28 mouse cellular contexts compared by ENCODE assay signal in genomic region chr4:115931556-115932088, GRCm38 (mm10). TPM values are rescaled to one million over a fixed set of nuclear protein-coding genes. Genes with fewer than 3 reads are reported as not detected.
DNase-seq lines count a peak whose midpoint lies in the region; ATAC-seq and TF ChIP-seq lines count a peak whose summit lies in the region.
"Had no signal": no experiment of that assay in that cellular context is flagged by ENCODE, and none has a peak within 500 bp of the region (broad histone marks: within the 10 kb centered on the region; RNA-seq: fewer than 3 reads in every experiment).

No protein-coding gene starts in this region.

- H3K4me3 ChIP-seq in ES-E14 (ENCODE audit: insufficient read depth in 1 of 2, low read depth in 1 of 2, low read length in 2 of 2, poor library complexity in 1 of 2, severe bottlenecking in 1 of 2) = peak overlapping the region; percentile 18 to 27; a peak in 2 of 4 replicates
- no peak overlapping the region for H3K4me3 ChIP-seq in hindbrain, embryonic 12.5 days
- no peak overlapping the region for H3K4me3 ChIP-seq in hindbrain, embryonic 16.5 days (ENCODE audit: low read length)
- H3K4me3 ChIP-seq: embryonic facial prominence, embryonic 15.5 days; erythroblast, embryonic 14.5 days; forebrain, embryonic 10.5 days; gastrocnemius, adult 2 months; heart, embryonic 13.5 days had no signal

- peak; percentile 30 to 44 for DNase-seq in cerebellum, postnatal 25 days
- DNase-seq in cerebellum, adult 11 months = no peak
- no peak for DNase-seq in ES-E14 (ENCODE audit: low read depth, low spot score)
- DNase-seq in testis, postnatal 10 days (ENCODE audit: low spot score) = no peak
- no peak for DNase-seq in adrenal gland, postnatal 4 days (ENCODE audit: low spot score in 2 of 2)
- DNase-seq: adrenal gland, postnatal 10 days; cerebellum, adult 9-10 months; embryo, embryonic 11 days; gastrocnemius, adult 2 months; gastrocnemius, postnatal 25 days; kidney, adult 11 months; kidney, adult 9 months had no signal

- H3K9me3 ChIP-seq in ES-E14 (ENCODE audit: control insufficient read depth, insufficient read depth, low read depth, low read length) = no peaks in the 10 kb centered on the region
- no peaks in the 10 kb centered on the region for H3K9me3 ChIP-seq in hindbrain, embryonic 12.5 days (replicated peaks)
- H3K9me3 ChIP-seq in hindbrain, embryonic 16.5 days (ENCODE audit: control insufficient read depth, low read length) = no peaks in the 10 kb centered on the region
- H3K9me3 ChIP-seq: embryonic facial prominence, embryonic 15.5 days; forebrain, embryonic 10.5 days; G1E; heart, embryonic 13.5 days had no signal

- no peak overlapping the region for H3K9ac ChIP-seq in ES-E14 (ENCODE audit: insufficient read depth, low read depth, low read length, poor library complexity, severe bottlenecking)
- no peak overlapping the region; the same call in 1 of the 2 replicates for H3K9ac ChIP-seq in hindbrain, embryonic 12.5 days
- no peak overlapping the region for H3K9ac ChIP-seq in hindbrain, embryonic 16.5 days (ENCODE audit: low read depth, low read length)
- H3K9ac ChIP-seq: embryonic facial prominence, embryonic 15.5 days; heart, embryonic 13.5 days had no signal

- H3K36me3 ChIP-seq in ES-E14 (ENCODE audit: control insufficient read depth, insufficient read depth, low read length, poor library complexity, severe bottlenecking) = no peaks in the 10 kb centered on the region
- no peaks in the 10 kb centered on the region for H3K36me3 ChIP-seq in hindbrain, embryonic 12.5 days
- H3K36me3 ChIP-seq in hindbrain, embryonic 16.5 days (ENCODE audit: control insufficient read depth, insufficient read depth, low read length) = no peaks in the 10 kb centered on the region
- H3K36me3 ChIP-seq: embryonic facial prominence, embryonic 15.5 days; forebrain, embryonic 10.5 days; G1E; heart, embryonic 13.5 days had no signal

- WGBS in hindbrain, embryonic 12.5 days = 35% methylated on average over 13 of the region's 13 CpGs
- WGBS in hindbrain, embryonic 16.5 days = 43% methylated on average over 13 of the region's 13 CpGs

- ATAC-seq in hindbrain, embryonic 12.5 days (ENCODE audit: low FRiP score) = no peak
- ATAC-seq in hindbrain, embryonic 16.5 days = peak; percentile 68
- ATAC-seq: forebrain, embryonic 14.5 days had no signal

- in situ Hi-C loops in ES-E14 (cut with MboI; ENCODE audit: low sequenced_read_pairs in 2 of 2, unreplicated experiment in 2 of 2) = loop anchor here (10.0 to 25.0 kb wide), 3 partner anchors 869 to 1027 kb away; partner anchors contain the start of genes Foxd2 (in 2 of the 2) and Tal1 (in 2 of the 2)

- H3K4me1 ChIP-seq in ES-E14 (ENCODE audit: control insufficient read depth in 2 of 2, insufficient read depth in 2 of 2, low read length in 2 of 2, poor library complexity in 1 of 2) = peaks cover 0 to under 1% of the 10 kb centered on the region in 2 experiments; a peak in 1 of 4 replicates
- H3K4me1 ChIP-seq in hindbrain, embryonic 12.5 days = peaks cover 12% of the 10 kb centered on the region
- H3K4me1 ChIP-seq in hindbrain, embryonic 16.5 days (ENCODE audit: control insufficient read depth, insufficient read depth, low read depth, low read length) = peaks cover 7% of the 10 kb centered on the region

- 0 out of 2 replicates have a peak overlapping the region, but pooled peaks have one; percentile 9 for H3K4me2 ChIP-seq in hindbrain, embryonic 12.5 days (replicated peaks)
- H3K4me2 ChIP-seq in hindbrain, embryonic 16.5 days (ENCODE audit: low read length) = no peak overlapping the region
- H3K4me2 ChIP-seq: embryonic facial prominence, embryonic 15.5 days; heart, embryonic 13.5 days had no signal

- no peak overlapping the region for H3K27ac ChIP-seq in ES-E14 (ENCODE audit: insufficient read depth, low read depth, low read length, poor library complexity, severe bottlenecking)
- no peak overlapping the region for H3K27ac ChIP-seq in hindbrain, embryonic 12.5 days
- H3K27ac ChIP-seq in hindbrain, embryonic 16.5 days (ENCODE audit: low read depth, low read length) = no peak overlapping the region
- H3K27ac ChIP-seq: embryonic facial prominence, embryonic 15.5 days; forebrain, embryonic 10.5 days; gastrocnemius, adult 2 months; heart, embryonic 13.5 days had no signal

- peaks cover 97% of the 10 kb centered on the region for H3K27me3 ChIP-seq in hindbrain, embryonic 12.5 days
- H3K27me3 ChIP-seq in hindbrain, embryonic 16.5 days (replicated peaks; ENCODE audit: control insufficient read depth, insufficient read depth, low read length) = peaks cover 46% of the 10 kb centered on the region

TF ChIP-seq in ES-E14, 5 proteins besides CTCF, POLR2A, EP300 and RAD21:
- TF ChIP-seq MAFK (IDR thresholded peaks at IDR 0.05; ENCODE audit: insufficient read depth, low read depth, low read length) (no peak), ZNF384 (IDR thresholded peaks at IDR 0.05; ENCODE audit: low read depth, low read length) (no peak), ZC3H11A (IDR thresholded peaks at IDR 0.05; ENCODE audit: borderline replicate concordance, low read depth, low read length) (no peak), CHD2 (IDR thresholded peaks at IDR 0.05; ENCODE audit: low read depth, low read length) (no peak)

RNA-seq across cellular contexts. Expression of gene Dmbx1, which starts 8.1 kb away (rescaled TPM):
- total RNA-seq in ES-E14 (2012; rRNA removed) = 0.11 and 0.18 TPM in 2 replicates
- polyA plus RNA-seq in hindbrain, embryonic 12.5 days (2016; fragmentation: Nextera tagmentation; extraction: Ambion mirVana) = 10.1 and 14.7 TPM in 2 replicates
- polyA plus RNA-seq in hindbrain, embryonic 16.5 days (2015; fragmentation: Nextera tagmentation; extraction: Ambion mirVana) = 5.8 and 6.8 TPM in 2 replicates
- not detected for total RNA-seq in adrenal gland, postnatal 4 days (2021)
- total RNA-seq: adrenal gland, postnatal 10 days; CH12.LX; common myeloid progenitor, adult 5-6 weeks; gastrocnemius, adult 2 months; gastrocnemius, postnatal 25 days; granulocyte monocyte progenitor cell, adult 5-6 weeks; heart, adult 8-10 months; hematopoietic stem cell, adult 5-6 weeks had no signal
- polyA plus RNA-seq: erythroblast, embryonic 14.5 days; G1E; heart, embryonic 13.5 days; heart, postnatal 0 days had no signal

RNA-seq across cellular contexts. Expression of gene 6430628N08Rik, which starts 41.2 kb away (rescaled TPM):
- not detected in 2 replicates for total RNA-seq in ES-E14 (2012; rRNA removed)
- polyA plus RNA-seq in hindbrain, embryonic 12.5 days (2016; fragmentation: Nextera tagmentation; extraction: Ambion mirVana) = 0.17 TPM in 1 of 2 replicates, not detected in the other
- 0.41 and 0.44 TPM in 2 replicates for polyA plus RNA-seq in hindbrain, embryonic 16.5 days (2015; fragmentation: Nextera tagmentation; extraction: Ambion mirVana)
- total RNA-seq in adrenal gland, postnatal 4 days (2021) = not detected
- total RNA-seq: adrenal gland, postnatal 10 days; CH12.LX; common myeloid progenitor, adult 5-6 weeks; G1E; gastrocnemius, adult 2 months; gastrocnemius, postnatal 25 days; granulocyte monocyte progenitor cell, adult 5-6 weeks; heart, adult 8-10 months; hematopoietic stem cell, adult 5-6 weeks had no signal
- polyA plus RNA-seq: embryonic facial prominence, embryonic 11.5 days; erythroblast, embryonic 14.5 days; forebrain, embryonic 10.5 days; forebrain, embryonic 14.5 days; G1E; heart, embryonic 13.5 days; heart, postnatal 0 days; intestine, embryonic 14.5 days had no signal

RNA-seq across cellular contexts. Expression of gene Kncn, which starts 47.4 kb away (rescaled TPM):
- not detected in 2 replicates for total RNA-seq in ES-E14 (2012; rRNA removed)
- not detected in 2 replicates for polyA plus RNA-seq in hindbrain, embryonic 12.5 days (2016; fragmentation: Nextera tagmentation; extraction: Ambion mirVana)
- 0.45 TPM in 1 of 2 replicates, not detected in the other for polyA plus RNA-seq in hindbrain, embryonic 16.5 days (2015; fragmentation: Nextera tagmentation; extraction: Ambion mirVana)
- total RNA-seq in adrenal gland, postnatal 4 days (2021) = not detected
- total RNA-seq: adrenal gland, postnatal 10 days; CH12.LX; common myeloid progenitor, adult 5-6 weeks; G1E; gastrocnemius, adult 2 months; gastrocnemius, postnatal 25 days; granulocyte monocyte progenitor cell, adult 5-6 weeks; heart, adult 8-10 months; hematopoietic stem cell, adult 5-6 weeks had no signal
- polyA plus RNA-seq: embryonic facial prominence, embryonic 11.5 days; embryonic facial prominence, embryonic 15.5 days; forebrain, embryonic 10.5 days; forebrain, embryonic 14.5 days; G1E; heart, embryonic 13.5 days; heart, postnatal 0 days; intestine, embryonic 14.5 days had no signal

Comparison
In these comparisons a context has a peak if more than half of its experiments do, and no peak if none do; other contexts are left out.
1. DNase-seq: peak in cerebellum, postnatal 25 days (2 of 2); none in cerebellum, adult 11 months (single experiment), ES-E14 (single experiment), testis, postnatal 10 days (single experiment) and adrenal gland, postnatal 4 days (0 of 2).
2. H3K4me3 ChIP-seq: peak in ES-E14 (2 of 2); none in hindbrain, embryonic 12.5 days (single experiment) and hindbrain, embryonic 16.5 days (single experiment).